Mouse (Mus musculus) adrenal gland, postnatal 4 days (tissue): Measurements from ENCODE around the gene Smndc1. TPM values are rescaled to one million over a fixed set of nuclear protein-coding genes. Genes with fewer than 3 reads are reported as not detected.

Experiments
- DNase-seq, 2 experiments: peaks; one replicate each; pipeline ENCODE4 v3.0.0; 2021 to 2022; ENCODE audit warnings: low spot score in 2 of 2, mixed read lengths in 2 of 2
- long read RNA-seq, 2 experiments: library from polyadenylated mRNA; stranded (forward); transcript quantifications; one replicate each; pipeline ENCODE4 v2.0.0; 2021
- total RNA-seq, 2 experiments: library from RNA; stranded (reverse); gene quantifications; 2 replicates each; pipeline ENCODE4 v1.2.3; 2021

Smndc1 gene
- 10 to 100 TPM; 49.1 to 52.1 TPM for total RNA-seq
- long read RNA-seq, experiment 1, transcript Smndc1-201 (6 exons, 1,948 nt) = major isoform, 10 of 10 reads
- long read RNA-seq, experiment 1, partial matches to known transcripts = 0 of 10 reads
- long read RNA-seq, experiment 1, other reads (novel, unspliced or antisense) = 0 of 10 reads
- long read RNA-seq, experiment 2, transcript Smndc1-201 (6 exons, 1,948 nt) = major isoform, 21 of 29 reads
- long read RNA-seq, experiment 2, partial matches to known transcripts = 3 of 29 reads
- long read RNA-seq, experiment 2, other reads (novel, unspliced or antisense) = 5 of 29 reads

DNA sequence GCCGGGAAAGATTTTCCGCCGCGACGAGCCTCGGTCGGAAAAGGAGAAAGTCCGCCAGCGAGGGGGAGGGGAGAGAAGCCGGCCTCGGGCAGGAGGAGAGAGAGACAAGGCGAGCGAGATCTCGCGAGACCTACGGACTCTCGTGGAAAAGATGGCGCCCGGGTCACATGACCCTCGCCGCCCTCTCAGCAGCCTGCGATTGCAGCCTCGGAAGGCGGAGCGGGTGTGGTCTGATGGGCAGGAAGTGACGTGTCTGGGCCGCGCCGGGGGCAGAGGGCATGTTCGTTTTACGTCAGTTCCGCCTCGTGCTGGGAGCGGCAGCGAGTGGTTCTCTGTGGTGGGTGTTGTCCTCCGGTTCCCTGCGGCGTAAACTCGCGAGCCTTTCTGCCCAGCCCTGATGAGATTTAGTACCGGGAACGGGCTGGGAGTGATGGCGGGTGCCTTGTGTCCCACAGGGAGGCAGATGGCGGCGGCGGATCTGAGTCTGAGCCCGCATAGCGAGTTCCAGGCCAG lies at the start of gene Smndc1:
Gene Smndc1, minus strand, starts transcription at position 84 of the 513 bp plus-strand sequence.
- peak; percentile 96 to 98 for DNase-seq

DNA sequence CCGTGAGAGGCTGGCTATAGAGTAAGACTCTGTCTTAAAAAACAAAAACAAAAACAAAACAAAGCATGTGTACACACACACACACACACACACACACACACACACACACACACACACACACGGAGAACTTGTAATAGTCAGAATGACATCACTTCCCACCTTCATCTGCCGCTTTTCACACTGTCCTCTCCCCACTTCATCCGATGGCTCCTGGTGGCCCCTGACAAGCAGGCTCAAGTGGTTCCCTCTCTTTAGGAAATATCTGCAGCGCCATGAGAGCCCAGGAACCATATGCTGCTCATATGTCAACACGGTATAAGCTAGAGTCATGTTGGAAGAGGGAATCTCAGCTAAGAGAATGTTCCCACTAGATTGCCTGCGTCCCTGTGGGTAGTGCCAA lies 49.0 kb upstream of the Smndc1 start:
- no peak for DNase-seq

- no peak for DNase-seq
Measured at GRCm38 (mm10) chr19:53437991-53438390, 47.6 kb upstream of the Smndc1 start.

- peak; percentile 39 to 62 for DNase-seq
Measured at GRCm38 (mm10) chr19:53437311-53437958, 47.1 kb upstream of the Smndc1 start.

- DNase-seq = no peak
Measured at GRCm38 (mm10) chr19:53433949-53434689, 43.7 kb upstream of the Smndc1 start.

GRCm38 (mm10) chr19:53431003-53431402 lies 40.6 kb upstream of the Smndc1 start:
- no peak for DNase-seq

- no peak for DNase-seq
Measured at GRCm38 (mm10) chr19:53430356-53430755, 40.0 kb upstream of the Smndc1 start.

GRCm38 (mm10) chr19:53427817-53428216 lies 37.4 kb upstream of the Smndc1 start:
- no peak for DNase-seq

GRCm38 (mm10) chr19:53427346-53427745 lies 37.0 kb upstream of the Smndc1 start:
- DNase-seq = peak in 1 of 2 experiments; percentile 26

DNA sequence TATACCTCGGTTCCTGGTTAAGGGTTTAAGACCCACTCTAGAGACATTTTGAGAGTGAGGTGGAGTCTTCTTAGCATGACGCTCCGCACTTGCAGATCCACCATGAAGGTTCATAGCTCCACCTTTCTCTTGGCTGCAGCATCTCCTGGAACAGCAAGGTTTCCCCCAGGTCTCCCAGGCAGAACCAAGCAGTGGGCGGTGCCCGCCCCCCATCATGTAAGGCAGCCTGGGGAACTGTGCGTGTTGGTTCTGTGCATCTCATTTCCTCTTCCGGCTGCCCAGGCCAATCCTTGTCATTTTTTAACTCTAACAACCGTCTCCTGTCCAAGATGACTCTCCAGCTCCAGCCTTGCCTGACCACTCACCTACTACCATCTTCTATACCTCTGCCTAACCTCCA lies 35.4 kb upstream of the Smndc1 start:
- DNase-seq = no peak

DNA sequence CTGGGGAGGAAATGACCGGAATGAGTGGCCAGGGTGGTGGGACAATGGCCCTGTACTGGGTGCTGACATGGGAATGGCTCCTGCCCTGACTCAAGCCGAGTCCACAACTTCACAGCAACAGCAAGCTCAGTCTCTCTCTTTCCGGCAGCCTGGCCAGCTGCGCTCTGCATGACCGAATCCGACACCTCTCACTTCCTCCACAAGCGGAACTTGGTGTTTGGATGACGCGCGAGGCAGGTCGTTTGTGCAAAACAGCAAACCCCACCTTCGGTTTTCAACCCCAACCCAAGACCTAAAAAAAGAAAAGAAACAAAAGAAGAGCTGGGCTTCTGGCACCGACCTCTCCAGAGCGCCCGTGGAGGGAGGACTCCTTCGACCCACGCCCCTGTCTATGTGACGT lies 34.3 kb upstream of the Smndc1 start:
- no peak for DNase-seq

DNA sequence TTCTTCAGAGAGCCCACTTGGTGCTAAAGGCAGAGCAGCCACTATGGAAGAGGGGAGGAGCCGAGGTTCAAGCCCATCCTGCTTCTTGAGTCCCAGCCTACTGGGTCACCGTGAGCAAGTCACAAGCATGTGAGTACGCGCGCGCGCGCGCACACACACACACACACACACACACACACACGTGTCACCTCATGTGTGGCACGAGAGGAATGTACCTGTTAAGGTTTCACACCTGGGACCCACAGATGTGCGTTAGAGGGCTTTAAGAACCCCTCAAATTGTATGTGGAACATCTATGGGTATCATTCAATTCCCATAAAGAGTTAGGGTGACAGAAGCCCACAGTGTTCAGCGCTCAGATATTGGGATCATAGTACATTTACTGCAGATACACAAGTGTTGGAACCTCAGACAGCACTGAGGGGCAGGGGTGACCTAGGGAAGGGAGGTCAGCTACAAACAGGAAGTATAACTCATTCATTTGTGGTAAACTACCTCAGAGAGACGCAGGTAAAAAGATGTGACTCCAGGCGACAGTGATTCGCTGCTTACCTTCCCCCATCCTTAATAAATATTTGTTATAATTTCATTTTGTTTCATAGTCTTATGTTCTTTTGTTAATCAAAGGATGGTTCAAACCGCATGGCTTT lies 33.6 kb upstream of the Smndc1 start:
- DNase-seq = no peak

GRCm38 (mm10) chr19:53423341-53423753 lies 33.0 kb upstream of the Smndc1 start:
- DNase-seq = no peak

DNA sequence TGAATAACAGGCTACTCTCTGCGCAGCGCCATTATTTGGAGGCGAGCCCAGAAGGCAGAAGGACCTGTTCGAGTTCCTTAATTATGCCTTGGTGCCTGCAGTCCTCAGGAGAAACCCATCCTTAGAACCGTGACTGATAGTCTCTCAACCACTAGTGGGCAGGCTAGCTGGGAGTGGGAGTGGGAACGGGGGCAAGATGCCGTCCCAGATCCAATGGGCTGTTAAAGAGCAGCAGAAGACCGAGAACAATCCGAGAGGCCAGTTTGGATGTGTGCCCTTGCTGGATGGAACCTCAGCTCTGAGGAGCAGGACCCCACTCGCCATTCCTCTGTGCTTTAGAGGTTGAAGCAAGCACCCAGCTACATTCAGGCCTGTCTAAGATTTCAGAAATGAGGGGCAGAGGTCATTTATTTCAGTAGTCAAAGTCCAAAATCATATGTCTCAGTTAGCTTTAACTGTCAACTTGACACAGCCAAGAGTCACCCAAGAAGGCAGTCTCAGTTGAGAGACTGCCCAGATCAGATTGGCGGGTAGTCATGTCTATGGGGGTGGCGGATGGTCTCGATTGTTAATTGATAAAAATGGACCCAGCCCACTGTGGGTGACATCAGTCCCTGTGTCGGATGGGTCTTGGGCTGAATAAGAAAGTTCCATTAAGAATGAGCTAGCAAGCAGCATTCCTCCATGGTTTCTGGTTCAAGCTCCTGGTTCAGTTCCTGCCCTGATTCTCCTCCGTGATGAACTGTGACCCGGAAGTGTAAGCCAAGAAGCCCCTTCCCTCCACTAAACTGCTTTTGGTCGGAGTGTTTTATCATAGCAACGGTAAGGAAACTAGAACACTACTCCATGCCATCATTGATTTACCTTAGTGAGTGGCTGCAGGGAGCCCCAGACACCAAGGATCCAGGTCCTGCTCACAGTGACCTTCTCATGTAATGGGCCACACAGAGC lies 32.3 kb upstream of the Smndc1 start:
- DNase-seq = no peak

DNA sequence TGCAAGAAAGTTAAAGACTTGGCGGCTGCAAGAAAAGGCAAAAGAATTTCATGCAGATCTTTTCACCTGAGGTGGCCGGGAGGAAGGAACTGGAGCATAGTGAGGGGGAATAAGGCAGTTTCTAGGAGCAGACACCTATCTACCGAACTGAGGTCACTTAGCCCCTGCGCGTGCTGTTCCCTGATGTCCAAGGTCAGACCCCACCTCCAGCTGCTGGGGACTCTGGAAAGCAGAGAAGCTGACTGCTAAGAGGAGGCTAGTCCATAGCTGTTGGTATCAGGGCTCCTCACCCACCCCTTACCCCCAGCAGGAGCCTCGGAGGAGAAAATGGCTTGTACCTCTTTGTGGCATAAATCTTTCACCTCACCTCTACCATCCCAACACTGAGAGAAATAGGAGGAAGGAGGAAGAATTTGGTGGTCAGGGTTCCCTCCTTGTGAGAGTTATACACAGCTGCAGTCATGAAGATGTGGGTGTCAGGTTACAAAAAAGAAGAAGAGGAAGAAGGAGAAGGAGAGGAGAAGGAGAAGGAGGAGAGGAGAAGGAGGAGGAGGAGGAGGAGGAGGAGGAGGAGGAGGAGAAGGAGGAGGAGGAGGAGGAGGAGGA lies 31.3 kb upstream of the Smndc1 start:
- no peak for DNase-seq

DNA sequence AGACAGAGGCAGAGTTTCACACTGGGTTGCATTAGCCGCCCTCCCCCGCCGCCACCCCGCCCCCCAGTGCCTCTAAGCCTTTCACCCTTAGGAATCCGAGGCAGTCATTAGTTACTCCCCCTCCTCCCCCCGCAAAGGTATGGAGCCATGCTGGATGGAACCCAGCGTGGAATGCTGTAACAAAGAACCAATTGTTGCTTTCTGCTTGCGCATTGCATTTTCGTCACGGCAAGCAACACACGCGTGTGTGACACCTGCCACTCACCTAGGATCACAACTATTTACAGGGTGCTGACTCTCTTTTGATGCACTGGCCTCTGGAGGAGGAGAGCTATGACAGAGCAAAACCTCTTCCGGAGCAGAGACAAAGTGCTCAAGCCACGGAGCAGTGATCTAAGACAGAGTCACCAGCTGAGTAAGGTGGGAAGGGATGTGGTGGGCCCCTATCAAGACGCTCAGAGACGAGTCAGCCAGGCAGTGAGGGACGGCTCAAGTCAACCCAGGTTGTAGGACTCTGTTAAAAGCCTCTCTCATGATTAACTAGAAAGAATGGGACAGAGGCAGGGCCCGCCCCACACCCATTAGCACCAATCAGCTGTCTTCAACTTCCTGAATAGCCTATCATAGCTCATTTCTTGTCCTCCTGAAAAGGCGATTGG lies 30.7 kb upstream of the Smndc1 start:
- peak in 1 of 2 experiments; percentile 35 for DNase-seq

DNA sequence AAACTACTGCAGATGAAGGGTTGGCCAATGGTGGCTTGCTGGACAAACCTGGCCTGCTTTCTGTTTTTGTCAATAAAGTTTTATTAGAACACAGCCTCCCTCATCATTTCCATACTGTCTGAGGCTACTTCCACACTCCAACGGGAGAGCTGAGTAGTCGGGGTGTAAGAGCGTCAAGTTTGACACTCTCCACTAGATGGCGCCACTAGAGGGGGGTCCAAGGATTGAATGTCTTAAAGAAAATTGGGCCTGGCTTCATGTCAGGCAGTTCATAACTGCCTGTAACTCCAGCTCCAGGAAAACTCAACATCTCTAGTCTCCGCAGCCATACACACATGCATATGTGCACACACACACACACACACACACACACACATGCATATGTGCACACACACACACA lies 29.5 kb upstream of the Smndc1 start:
- DNase-seq = peak in 1 of 2 experiments; percentile 58

- DNase-seq = no peak
Measured at GRCm38 (mm10) chr19:53415198-53415597, 24.8 kb upstream of the Smndc1 start.

DNA sequence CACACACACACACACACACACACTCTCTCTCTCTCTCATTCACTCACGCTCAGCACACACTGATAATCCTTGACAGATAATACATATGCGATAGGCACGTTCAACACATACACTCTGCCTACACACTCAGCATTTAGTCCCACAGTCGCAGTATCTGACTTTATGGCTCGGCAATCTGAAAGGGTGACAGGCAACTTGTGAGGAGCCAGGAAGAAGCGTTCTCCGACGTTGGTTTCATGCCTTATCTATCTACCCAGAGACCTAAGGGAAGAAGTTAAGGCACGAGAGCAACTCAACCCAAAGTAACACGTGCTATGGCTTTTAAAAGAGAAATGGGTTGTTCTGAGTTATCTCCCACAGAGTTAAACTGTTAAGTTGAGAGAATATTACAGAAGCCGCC lies 24.3 kb upstream of the Smndc1 start:
- no peak for DNase-seq
